Mouse (Mus musculus) limb, embryonic 14.5 days (tissue): Measurements from ENCODE around the gene Lin52. TPM values are rescaled to one million over a fixed set of nuclear protein-coding genes. Genes with fewer than 3 reads are reported as not detected.

Experiments used
- ATAC-seq: fragments of 200-750 bp; cut with Nextera tagmentation; 2 replicates; pipeline ENCODE4 v1.8.0; 2017; ENCODE audit warnings: low read depth, moderate number of reproducible peaks, moderate TSS enrichment; ENCODE audit not compliant: low FRiP score
- DNase-seq: peaks from one replicate; pipeline ENCODE4 v3.0.0-alpha.2; 2015; ENCODE audit warnings: low spot score
- H3K27ac ChIP-seq: fragments of 300-500 bp; sonication (generic); replicated peaks from 2 replicates; pipeline ENCODE4 v1.5.1; 2014; ENCODE audit warnings: low read depth, mild to moderate bottlenecking, low read length, moderate library complexity, mixed read lengths
- H3K27me3 ChIP-seq: fragments of 300-500 bp; sonication (generic); 2 replicates; pipeline ENCODE4 v1.6.1; 2014; ENCODE audit warnings: low read length, mixed read lengths; ENCODE audit not compliant: control insufficient read depth, insufficient read depth
- H3K36me3 ChIP-seq: fragments of 300-500 bp; sonication (generic); 2 replicates; pipeline ENCODE4 v1.6.1; 2014; ENCODE audit warnings: mild to moderate bottlenecking, low read length, moderate library complexity, mixed read lengths; ENCODE audit not compliant: control insufficient read depth, insufficient read depth
- H3K4me1 ChIP-seq: fragments of 300-500 bp; sonication (generic); 2 replicates; pipeline ENCODE4 v1.6.1; 2014; ENCODE audit warnings: antibody characterized with exemption, low read length, mixed read lengths; ENCODE audit not compliant: control insufficient read depth, insufficient read depth
- H3K4me2 ChIP-seq: fragments of 300-500 bp; sonication (generic); replicated peaks from 2 replicates; pipeline ENCODE4 v1.6.1; 2014; ENCODE audit warnings: low read depth, mild to moderate bottlenecking, low read length, moderate library complexity; ENCODE audit not compliant: severe bottlenecking
- H3K4me3 ChIP-seq: fragments of 300-500 bp; sonication (generic); replicated peaks from 2 replicates; pipeline ENCODE4 v1.5.1; 2014; ENCODE audit warnings: low read length
- H3K9ac ChIP-seq: fragments of 300-500 bp; sonication (generic); 2 replicates; pipeline ENCODE4 v1.6.1; 2014; ENCODE audit warnings: mild to moderate bottlenecking, low read depth, low read length, moderate library complexity; ENCODE audit not compliant: severe bottlenecking
- H3K9me3 ChIP-seq: fragments of 300-500 bp; sonication (generic); 2 replicates; pipeline ENCODE4 v1.6.1; 2016; ENCODE audit warnings: low read length; ENCODE audit not compliant: control insufficient read depth
- POLR2A ChIP-seq: fragments of 200-500 bp; IDR thresholded peaks from 2 replicates; pipeline ENCODE4 v1.8.0; 2012; ENCODE audit warnings: inconsistent platforms, mild to moderate bottlenecking, moderate library complexity, borderline replicate concordance; ENCODE audit not compliant: insufficient read depth, insufficient read length; ENCODE audit errors: extremely low read depth
- WGBS: fragments of 180-500 bp; shearing (Covaris S2); extraction: QIAGEN DNeasy Blood & Tissue Kit; methylation state at CpG from one replicate; pipeline ENCODE4 v1.1.7; 2014; 5-methylcytosine and 5-hydroxymethylcytosine counted together
- polyA plus RNA-seq, 2 experiments: library from polyadenylated mRNA; depleted of rRNA in 1 of 2; stranded (reverse) in 1 of 2; unstranded in 1 of 2; fragments of >200 nt; fragmentation: Nextera tagmentation in 1 of 2; extraction: Ambion mirVana in 1 of 2; gene quantifications; 2 replicates each; pipeline versions ENCODE4 v1.2.1 to v1.2.3; 2012 to 2014

Gene Lin52
- polyA plus RNA-seq, 2 experiments: 17.3 to 17.9 TPM

- Histone ChIP-seq H3K4me1 (0 out of 2 replicates have a peak, but pooled peaks cover 4% of the 10 kb centered on the region), H3K4me2 (no peak overlapping the region), H3K9me3 (no peaks in the 10 kb centered on the region), H3K4me3 (no peak overlapping the region), H3K27me3 (no peaks in the 10 kb centered on the region), H3K36me3 (no peaks in the 10 kb centered on the region), H3K27ac (no peak overlapping the region), H3K9ac (no peak overlapping the region)
- TF ChIP-seq POLR2A: no peak
- peak; percentile 45 for DNase-seq
- 16% methylated on average over 8 of the region's 8 CpGs for WGBS
- no peak for ATAC-seq
Observed at GRCm38 (mm10) chr12:84487324-84488056, 36.3 kb downstream of the Lin52 start.

- Histone ChIP-seq H3K36me3 (no peaks in the 10 kb centered on the region), H3K9me3 (no peaks in the 10 kb centered on the region), H3K27me3 (no peaks in the 10 kb centered on the region), H3K4me1 (no peaks in the 10 kb centered on the region), H3K9ac (no peak overlapping the region), H3K4me3 (no peak overlapping the region), H3K4me2 (no peak overlapping the region), H3K27ac (no peak overlapping the region)
- ATAC-seq (no peak), DNase-seq (no peak)
- no peak for TF ChIP-seq POLR2A
- 98% methylated on average over 1 of the region's 1 CpGs for WGBS
Observed at GRCm38 (mm10) chr12:84496795-84497194, 45.6 kb downstream of the Lin52 start.

DNA sequence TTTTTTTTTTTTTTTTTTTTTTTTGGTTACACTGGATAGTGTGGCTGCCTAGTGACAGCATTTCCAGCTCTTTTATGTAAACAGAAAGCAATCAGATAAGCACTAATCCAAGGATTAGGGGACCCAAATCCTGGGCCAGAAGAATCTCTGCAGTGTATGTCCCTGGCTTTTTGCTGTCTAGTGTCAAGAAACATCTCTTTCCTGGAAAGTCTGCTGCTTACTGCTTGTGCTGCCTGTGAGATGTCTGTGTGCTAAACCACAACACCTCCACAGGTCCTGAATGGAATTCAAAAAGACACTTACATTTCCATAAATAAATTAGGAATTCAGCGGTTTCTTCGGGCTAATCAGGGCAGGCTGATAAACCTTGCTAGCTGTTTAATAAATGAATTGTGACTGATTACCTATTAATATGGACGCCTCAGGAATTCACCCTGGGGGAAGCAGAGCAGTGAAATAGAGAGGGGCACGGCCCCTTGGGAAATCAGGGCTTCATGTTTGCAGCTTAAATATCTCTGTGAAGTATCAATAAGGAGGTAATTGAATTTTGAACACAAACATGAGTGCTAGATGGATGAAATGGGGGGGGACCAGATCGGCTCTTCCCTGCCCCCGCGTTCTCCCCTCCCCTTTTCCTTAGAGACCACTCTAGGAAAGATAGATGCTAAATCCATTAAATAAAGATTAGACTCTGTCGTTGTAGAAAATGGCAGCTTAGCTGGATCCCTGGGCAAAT is 49.5 kb downstream of the Lin52 start:
- no peaks in the 10 kb centered on the region for H3K4me1 ChIP-seq
- no peak for DNase-seq
- H3K4me2 ChIP-seq: no peak overlapping the region
- no peaks in the 10 kb centered on the region for H3K27me3 ChIP-seq
- no peak for ATAC-seq
- no peaks in the 10 kb centered on the region for H3K36me3 ChIP-seq
- no peak overlapping the region for H3K4me3 ChIP-seq
- no peaks in the 10 kb centered on the region for H3K9me3 ChIP-seq
- TF ChIP-seq POLR2A: no peak
- no peak overlapping the region for H3K27ac ChIP-seq
- WGBS: 79% methylated on average over 8 of the region's 8 CpGs
- no peak overlapping the region for H3K9ac ChIP-seq

- Histone ChIP-seq H3K4me3 (no peak overlapping the region), H3K9me3 (no peaks in the 10 kb centered on the region), H3K9ac (no peak overlapping the region), H3K27ac (no peak overlapping the region), H3K4me2 (no peak overlapping the region), H3K36me3 (no peaks in the 10 kb centered on the region), H3K4me1 (no peaks in the 10 kb centered on the region), H3K27me3 (no peaks in the 10 kb centered on the region)
- no peak for TF ChIP-seq POLR2A
- DNase-seq (no peak), ATAC-seq (no peak)
- 81% methylated on average over 4 of the region's 4 CpGs for WGBS
Observed at GRCm38 (mm10) chr12:84501278-84501677, 50.1 kb downstream of the Lin52 start.

GRCm38 (mm10) chr12:84506856-84507255 is 55.6 kb downstream of the Lin52 start:
- no peak overlapping the region for H3K27ac ChIP-seq
- no peak for ATAC-seq
- 76% methylated on average over 4 of the region's 4 CpGs for WGBS
- no peaks in the 10 kb centered on the region for H3K4me1 ChIP-seq
- H3K36me3 ChIP-seq: no peaks in the 10 kb centered on the region
- H3K9me3 ChIP-seq: no peaks in the 10 kb centered on the region
- TF ChIP-seq POLR2A: no peak
- no peak for DNase-seq
- H3K27me3 ChIP-seq: no peaks in the 10 kb centered on the region
- H3K4me3 ChIP-seq: no peak overlapping the region
- H3K9ac ChIP-seq: no peak overlapping the region
- H3K4me2 ChIP-seq: no peak overlapping the region
